Mouse (Mus musculus): ENCODE data around the gene Acsf2. TPM values are rescaled to one million over a fixed set of nuclear protein-coding genes. Genes with fewer than 3 reads are reported as not detected.

Gene Acsf2
- polyA plus RNA-seq, 1 experiment from 2014 or later: 1.7 TPM

GRCm38 (mm10) chr11:94563821-94564220 is 37.9 kb downstream of the Acsf2 start:
- H3K27ac ChIP-seq: no peak overlapping the region
- ATAC-seq: peak; percentile 60; the same call in 1 of the 2 replicates
- 56% methylated on average over 5 of the region's 5 CpGs for WGBS
- H3K4me1 ChIP-seq (replicated peaks): peaks cover 13% of the 10 kb centered on the region
- no peak overlapping the region for H3K9ac ChIP-seq (replicated peaks)
- H3K4me3 ChIP-seq (replicated peaks): no peak overlapping the region
- peaks cover 34% of the 10 kb centered on the region for H3K27me3 ChIP-seq
- 0 out of 2 replicates have a peak overlapping the region, but pooled peaks have one; percentile 51 for H3K4me2 ChIP-seq (replicated peaks)
- H3K36me3 ChIP-seq: no peaks in the 10 kb centered on the region
- H3K9me3 ChIP-seq: no peaks in the 10 kb centered on the region

DNA sequence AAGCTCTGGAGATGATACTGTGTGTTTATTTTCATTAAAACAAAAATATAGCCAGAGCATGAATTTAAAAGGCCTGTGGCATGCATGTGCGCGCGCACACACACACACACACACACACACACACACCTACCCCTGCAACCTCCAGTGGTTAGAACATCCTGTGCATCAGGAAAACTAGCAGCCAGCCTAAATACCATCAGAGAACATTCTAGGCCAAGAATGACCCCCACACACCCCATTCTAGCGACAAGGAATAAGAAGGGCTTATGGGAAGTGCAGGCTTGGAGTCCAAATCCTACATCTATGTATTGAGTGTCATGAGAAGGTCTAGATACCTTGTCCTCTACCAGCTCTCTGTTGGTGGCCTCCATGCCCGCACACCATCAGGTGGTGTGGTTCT is 38.3 kb downstream of the Acsf2 start:
- Histone ChIP-seq H3K4me1 (replicated peaks) (peaks cover 13% of the 10 kb centered on the region), H3K27me3 (peaks cover 34% of the 10 kb centered on the region), H3K4me3 (replicated peaks) (no peak overlapping the region), H3K27ac (no peak overlapping the region), H3K9me3 (no peaks in the 10 kb centered on the region), H3K36me3 (no peaks in the 10 kb centered on the region), H3K9ac (replicated peaks) (no peak overlapping the region), H3K4me2 (replicated peaks) (no peak overlapping the region)
- WGBS: 95% methylated on average over 5 of the region's 5 CpGs
- ATAC-seq: no peak

DNA sequence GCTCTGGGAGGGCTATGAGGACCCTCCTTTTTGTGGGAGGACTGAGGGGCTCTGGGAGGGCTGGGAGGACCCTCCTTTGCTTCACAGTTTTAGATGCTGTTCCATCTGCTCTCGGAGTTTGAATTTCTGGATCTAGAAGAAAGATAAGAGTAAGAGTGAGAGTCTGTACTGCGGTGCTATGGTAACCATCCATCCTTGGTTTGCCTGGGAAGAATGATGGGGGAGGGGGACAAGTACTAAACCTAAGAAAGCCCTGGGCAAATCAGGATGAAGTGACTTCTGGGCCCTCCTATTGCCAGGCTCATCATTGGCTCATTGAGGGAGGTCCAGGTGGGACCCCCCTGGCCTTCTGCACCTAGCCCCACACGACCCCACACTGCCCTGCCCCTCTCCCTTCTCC is 43.4 kb downstream of the Acsf2 start:
- WGBS: 76% methylated on average over 3 of the region's 3 CpGs
- Histone ChIP-seq H3K27ac (no peak overlapping the region), H3K4me1 (replicated peaks) (no peaks in the 10 kb centered on the region), H3K4me3 (replicated peaks) (no peak overlapping the region), H3K9me3 (no peaks in the 10 kb centered on the region), H3K27me3 (no peaks in the 10 kb centered on the region), H3K9ac (replicated peaks) (no peak overlapping the region), H3K4me2 (replicated peaks) (no peak overlapping the region), H3K36me3 (no peaks in the 10 kb centered on the region)
- ATAC-seq: no peak

- Histone ChIP-seq H3K27ac (no peak overlapping the region), H3K4me2 (replicated peaks) (no peak overlapping the region), H3K9ac (replicated peaks) (no peak overlapping the region), H3K4me3 (replicated peaks) (no peak overlapping the region), H3K4me1 (replicated peaks) (peaks cover 9% of the 10 kb centered on the region), H3K9me3 (0 out of 2 replicates have a peak, but pooled peaks cover 5% of the 10 kb centered on the region), H3K36me3 (no peaks in the 10 kb centered on the region), H3K27me3 (no peaks in the 10 kb centered on the region)
- no peak for ATAC-seq
- 94% methylated on average over 5 of the region's 5 CpGs for WGBS
These were observed 51.3 kb downstream of the Acsf2 start for GRCm38 (mm10) chr11:94550442-94550744.

- 84% methylated on average over 10 of the region's 10 CpGs for WGBS
- Histone ChIP-seq H3K27me3 (no peaks in the 10 kb centered on the region), H3K9ac (replicated peaks) (no peak overlapping the region), H3K36me3 (no peaks in the 10 kb centered on the region), H3K9me3 (0 out of 2 replicates have a peak, but pooled peaks cover 5% of the 10 kb centered on the region), H3K4me1 (replicated peaks) (peaks cover 9% of the 10 kb centered on the region), H3K4me3 (replicated peaks) (no peak overlapping the region), H3K4me2 (replicated peaks) (no peak overlapping the region), H3K27ac (no peak overlapping the region)
- no peak for ATAC-seq
These were observed 51.8 kb downstream of the Acsf2 start for GRCm38 (mm10) chr11:94549691-94550441.

DNA sequence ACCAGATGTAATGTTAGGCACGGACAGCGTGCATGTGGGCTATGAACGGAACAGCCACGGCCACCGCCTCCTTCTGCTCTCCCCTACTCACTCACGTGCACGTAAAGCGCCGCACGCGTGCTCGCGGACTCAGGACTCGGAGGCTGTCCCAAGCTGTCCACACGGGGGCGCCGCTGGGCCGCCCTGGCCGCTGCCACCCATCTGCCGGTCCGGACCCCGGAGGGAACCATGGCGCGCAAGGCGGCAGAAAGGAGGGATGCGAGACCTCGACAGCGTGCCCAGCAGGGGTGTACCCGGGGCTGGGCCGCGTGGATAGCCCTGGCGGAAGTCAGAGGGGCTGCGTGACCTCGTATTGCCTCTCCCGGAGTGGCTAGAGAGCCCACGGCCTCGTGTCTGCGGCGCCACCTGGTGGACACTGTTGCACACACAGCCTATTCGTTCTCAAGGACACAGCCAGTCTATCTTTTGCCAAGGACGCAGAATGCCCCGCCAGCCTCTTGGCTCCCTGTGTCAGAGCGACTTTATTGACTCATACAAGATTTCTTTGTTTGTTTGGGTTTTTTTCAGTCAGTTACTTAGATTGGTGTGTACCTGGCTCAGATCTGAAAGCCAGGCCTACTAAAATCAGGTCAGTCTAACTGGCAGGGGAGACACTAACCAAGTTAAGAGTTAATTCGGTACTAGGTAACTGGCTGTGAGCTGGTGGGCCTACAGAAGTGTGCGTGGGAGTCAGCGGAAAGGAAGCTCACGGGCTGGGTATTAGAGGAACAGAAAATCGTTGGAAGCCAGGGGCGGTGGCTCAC is 52.6 kb downstream of the Acsf2 start, which contains the start of gene Rsad1:
TSS of gene Rsad1 (minus strand) at position 368 of the 803 bp plus-strand sequence.
- Histone ChIP-seq H3K9ac (replicated peaks) (peak within 1 kb of the TSS; percentile 71), H3K9me3 (0 out of 2 replicates have a peak, but pooled peaks cover 5% of the 10 kb centered on the region), H3K36me3 (no peaks in the 10 kb centered on the region), H3K27me3 (no peaks in the 10 kb centered on the region), H3K27ac (peak within 1 kb of the TSS; percentile 80), H3K4me2 (replicated peaks) (peak within 1 kb of the TSS; percentile 85), H3K4me1 (replicated peaks) (peaks cover 15% of the 10 kb centered on the region), H3K4me3 (replicated peaks) (peak within 1 kb of the TSS; percentile 60)
- peak; percentile 95 for ATAC-seq
- 5% methylated on average over 48 of the region's 49 CpGs for WGBS

GRCm38 (mm10) chr11:94548041-94548784 is 53.5 kb downstream of the Acsf2 start:
- Histone ChIP-seq H3K27ac (peak overlapping the region; percentile 80), H3K36me3 (no peaks in the 10 kb centered on the region), H3K4me1 (replicated peaks) (peaks cover 15% of the 10 kb centered on the region), H3K4me2 (replicated peaks) (peak overlapping the region; percentile 85), H3K9ac (replicated peaks) (peak overlapping the region; percentile 71), H3K27me3 (no peaks in the 10 kb centered on the region), H3K9me3 (0 out of 2 replicates have a peak, but pooled peaks cover 5% of the 10 kb centered on the region), H3K4me3 (replicated peaks) (peak overlapping the region; percentile 60)
- 14% methylated on average over 24 of the region's 24 CpGs for WGBS
- ATAC-seq: peak; percentile 55

- Histone ChIP-seq H3K27me3 (no peaks in the 10 kb centered on the region), H3K4me2 (replicated peaks) (no peak overlapping the region), H3K9me3 (0 out of 2 replicates have a peak, but pooled peaks cover 5% of the 10 kb centered on the region), H3K9ac (replicated peaks) (no peak overlapping the region), H3K27ac (no peak overlapping the region), H3K4me3 (replicated peaks) (no peak overlapping the region), H3K36me3 (peaks cover 4% of the 10 kb centered on the region; the same call in 1 of the 2 replicates), H3K4me1 (replicated peaks) (peaks cover 15% of the 10 kb centered on the region)
- no peak for ATAC-seq
- WGBS: 96% methylated on average over 6 of the region's 6 CpGs
These were observed 54.4 kb downstream of the Acsf2 start for GRCm38 (mm10) chr11:94547271-94547670.

DNA sequence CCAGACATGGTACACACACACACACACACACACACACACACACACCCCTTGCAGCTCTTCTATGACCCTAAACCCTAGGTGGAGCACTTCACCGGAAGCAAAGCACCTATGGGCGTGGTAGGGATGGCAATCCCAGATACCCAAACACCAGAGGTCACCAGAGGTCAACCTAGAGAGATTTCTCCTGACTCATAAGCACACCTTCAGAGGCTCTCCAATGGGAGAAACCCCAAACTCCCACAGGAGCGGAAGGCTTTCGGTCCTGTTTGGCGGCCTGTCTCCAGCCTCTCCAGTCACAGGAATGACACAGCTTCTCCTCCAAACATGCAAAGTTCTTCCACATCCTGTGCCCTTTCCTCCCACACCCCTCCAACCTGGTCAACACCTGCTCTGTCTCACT is 55.3 kb downstream of the Acsf2 start:
- Histone ChIP-seq H3K9ac (replicated peaks) (no peak overlapping the region), H3K27ac (no peak overlapping the region), H3K4me3 (replicated peaks) (no peak overlapping the region), H3K27me3 (no peaks in the 10 kb centered on the region), H3K9me3 (0 out of 2 replicates have a peak, but pooled peaks cover 2% of the 10 kb centered on the region), H3K4me2 (replicated peaks) (no peak overlapping the region), H3K4me1 (replicated peaks) (peaks cover 15% of the 10 kb centered on the region), H3K36me3 (peaks cover 5% of the 10 kb centered on the region; the same call in 1 of the 2 replicates)
- 95% methylated on average over 5 of the region's 5 CpGs for WGBS
- no peak for ATAC-seq

- peaks cover 5% of the 10 kb centered on the region; the same call in 1 of the 2 replicates for H3K36me3 ChIP-seq
- no peak for ATAC-seq
- no peak overlapping the region for H3K27ac ChIP-seq
- peak overlapping the region; percentile 15 for H3K4me2 ChIP-seq (replicated peaks)
- H3K27me3 ChIP-seq: no peaks in the 10 kb centered on the region
- no peaks in the 10 kb centered on the region for H3K9me3 ChIP-seq
- no peak overlapping the region for H3K4me3 ChIP-seq (replicated peaks)
- WGBS: 50% methylated on average over 18 of the region's 18 CpGs
- H3K9ac ChIP-seq (replicated peaks): no peak overlapping the region
- H3K4me1 ChIP-seq (replicated peaks): peaks cover 15% of the 10 kb centered on the region
These were observed 57.2 kb downstream of the Acsf2 start for GRCm38 (mm10) chr11:94544422-94544821.

- Histone ChIP-seq H3K4me1 (replicated peaks) (peaks cover 12% of the 10 kb centered on the region), H3K4me2 (replicated peaks) (peak overlapping the region; percentile 15; the same call in 1 of the 2 replicates), H3K9me3 (no peaks in the 10 kb centered on the region), H3K27me3 (no peaks in the 10 kb centered on the region), H3K27ac (no peak overlapping the region), H3K4me3 (replicated peaks) (no peak overlapping the region), H3K9ac (replicated peaks) (no peak overlapping the region), H3K36me3 (peaks cover 5% of the 10 kb centered on the region; the same call in 1 of the 2 replicates)
- WGBS: 41% methylated on average over 9 of the region's 9 CpGs
- no peak for ATAC-seq
These were observed 57.7 kb downstream of the Acsf2 start for GRCm38 (mm10) chr11:94543932-94544331.
